9 mouse cellular contexts compared by ENCODE assay signal in the genomic region with DNA sequence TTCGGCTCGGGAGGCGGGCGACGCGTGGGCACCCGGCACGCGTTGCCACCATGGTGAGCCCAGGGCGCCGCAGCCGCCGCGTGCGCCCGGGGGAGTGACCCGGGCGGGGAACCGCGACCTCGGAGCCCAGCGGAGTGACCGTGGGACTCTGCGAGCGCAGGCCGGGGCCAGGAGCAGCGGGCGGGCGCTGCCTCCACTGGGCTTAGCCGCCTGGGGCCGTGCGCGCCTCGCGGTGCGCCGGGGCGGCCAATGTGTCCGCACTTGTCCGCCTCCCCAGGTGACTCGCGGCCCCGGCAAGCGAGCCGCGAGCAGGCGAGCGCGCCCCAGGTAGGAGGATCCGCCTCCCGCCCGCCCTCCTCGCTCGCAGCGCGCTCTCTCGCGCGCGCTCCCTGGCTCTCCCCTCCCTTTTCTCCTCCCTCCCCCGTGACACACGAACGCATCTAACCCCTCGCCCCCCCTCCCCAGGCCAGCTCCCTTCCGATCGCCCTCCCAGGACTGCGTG. TPM values are rescaled to one million over a fixed set of nuclear protein-coding genes. Genes with fewer than 3 reads are reported as not detected.
DNase-seq lines count a peak whose midpoint lies in the region; ATAC-seq and TF ChIP-seq lines count a peak whose summit lies in the region.
"Had no signal": no experiment of that assay in that cellular context is flagged by ENCODE, and none has a peak within 500 bp of the region (broad histone marks: within the 10 kb centered on the region; RNA-seq: fewer than 3 reads in every experiment).

No protein-coding gene starts in this region.

- peak overlapping the region; percentile 96 for H3K4me2 ChIP-seq in heart, embryonic 12.5 days
- peak overlapping the region; percentile 96 for H3K4me2 ChIP-seq in hindbrain, postnatal 0 days (ENCODE audit: low read depth, low read length)
- H3K4me2 ChIP-seq in midbrain, embryonic 12.5 days (replicated peaks): peak overlapping the region; percentile 94

- under 1% methylated on average over 50 of the region's 67 CpGs for WGBS in heart, embryonic 12.5 days
- WGBS in hindbrain, postnatal 0 days: 1% methylated on average over 34 of the region's 67 CpGs
- under 1% methylated on average over 31 of the region's 67 CpGs for WGBS in midbrain, embryonic 12.5 days

- DNase-seq in heart, adult 11 months: no peak
- DNase-seq in adrenal gland, postnatal 25 days: peak; percentile 28
- peak; percentile 43 for DNase-seq in hindbrain, postnatal 0 days (ENCODE audit: low spot score)
- no peak for DNase-seq in left cerebral cortex, adult 18-20 months (ENCODE audit: low spot score in 2 of 2)
- DNase-seq in right cerebral cortex, adult 18-20 months: no peak
- DNase-seq in layer of hippocampus, adult 11-12 months (ENCODE audit: low spot score): no peak

- no peaks in the 10 kb centered on the region for H3K9me3 ChIP-seq in heart, embryonic 12.5 days (replicated peaks)
- no peaks in the 10 kb centered on the region for H3K9me3 ChIP-seq in hindbrain, postnatal 0 days (ENCODE audit: low read length)
- H3K9me3 ChIP-seq in midbrain, embryonic 12.5 days: no peaks in the 10 kb centered on the region

- no peak; the same call in 1 of the 2 replicates for ATAC-seq in heart, embryonic 12.5 days (ENCODE audit: insufficient number of reproducible peaks, low FRiP score)
- ATAC-seq in hindbrain, postnatal 0 days: no peak
- ATAC-seq in midbrain, embryonic 12.5 days (ENCODE audit: low FRiP score, low read depth): no peak

- peaks cover 32% of the 10 kb centered on the region for H3K4me1 ChIP-seq in heart, embryonic 12.5 days (replicated peaks)
- 0 out of 2 replicates have a peak, but pooled peaks cover 4% of the 10 kb centered on the region for H3K4me1 ChIP-seq in hindbrain, postnatal 0 days (ENCODE audit: insufficient read depth, low read length)
- H3K4me1 ChIP-seq in midbrain, embryonic 12.5 days: peaks cover 51% of the 10 kb centered on the region

- H3K27me3 ChIP-seq in heart, embryonic 12.5 days (replicated peaks): peaks cover 90% of the 10 kb centered on the region
- peaks cover 49% of the 10 kb centered on the region for H3K27me3 ChIP-seq in hindbrain, postnatal 0 days (ENCODE audit: insufficient read depth, low read length)
- peaks cover 92% of the 10 kb centered on the region for H3K27me3 ChIP-seq in midbrain, embryonic 12.5 days

- peak overlapping the region; percentile 58 for H3K4me3 ChIP-seq in heart, embryonic 12.5 days
- peak overlapping the region; percentile 63 for H3K4me3 ChIP-seq in hindbrain, postnatal 0 days (ENCODE audit: low read length)
- peak overlapping the region; percentile 77 for H3K4me3 ChIP-seq in midbrain, embryonic 12.5 days

- no peak overlapping the region for H3K27ac ChIP-seq in heart, embryonic 12.5 days (ENCODE audit: poor library complexity, severe bottlenecking)
- no peak overlapping the region for H3K27ac ChIP-seq in hindbrain, postnatal 0 days
- H3K27ac ChIP-seq in midbrain, embryonic 12.5 days (replicated peaks): peak overlapping the region; percentile 79

- no peak for TF ChIP-seq CTCF in hindbrain, postnatal 0 days (IDR thresholded peaks at IDR 0.05; ENCODE audit: low read depth)

- peak overlapping the region; percentile 58; the same call in 1 of the 2 replicates for H3K9ac ChIP-seq in heart, embryonic 12.5 days
- peak overlapping the region; percentile 63 for H3K9ac ChIP-seq in hindbrain, postnatal 0 days (replicated peaks; ENCODE audit: low read length)
- peak overlapping the region; percentile 83 for H3K9ac ChIP-seq in midbrain, embryonic 12.5 days (replicated peaks)

- no peaks in the 10 kb centered on the region for H3K36me3 ChIP-seq in heart, embryonic 12.5 days
- H3K36me3 ChIP-seq in hindbrain, postnatal 0 days (ENCODE audit: insufficient read depth, low read length): no peaks in the 10 kb centered on the region
- H3K36me3 ChIP-seq in midbrain, embryonic 12.5 days: no peaks in the 10 kb centered on the region
- H3K36me3 ChIP-seq: G1E had no signal

RNA-seq across cellular contexts. Expression of gene Wnt7b, which starts 0.7 kb away (rescaled TPM):
- 1.3 and 1.5 TPM in 2 replicates for polyA plus RNA-seq in heart, embryonic 12.5 days (2016; fragmentation: Nextera tagmentation; extraction: Ambion mirVana)
- 0.55 and 1.2 TPM in 2 replicates for total RNA-seq in adrenal gland, postnatal 25 days (2021)
- total RNA-seq in hindbrain, postnatal 0 days (2014; rRNA removed): 56.6 and 63.1 TPM in 2 replicates
- polyA plus RNA-seq in hindbrain, postnatal 0 days (2015; fragmentation: Nextera tagmentation; extraction: Ambion mirVana): 26.0 and 27.2 TPM in 2 replicates
- polyA plus RNA-seq in midbrain, embryonic 12.5 days (2016; fragmentation: Nextera tagmentation; extraction: Ambion mirVana): 68.3 and 86.4 TPM in 2 replicates
- 10 to 100 TPM; 32.9 to 37.5 TPM for total RNA-seq in left cerebral cortex, adult 18-20 months (2021)
- polyA plus RNA-seq: G1E had no signal

Comparison
In these comparisons a context has a peak if more than half of its experiments do, and no peak if none do; other contexts are left out.
1. DNase-seq: peak in adrenal gland, postnatal 25 days (single experiment) and hindbrain, postnatal 0 days (single experiment); none in heart, adult 11 months (single experiment), left cerebral cortex, adult 18-20 months (0 of 2), right cerebral cortex, adult 18-20 months (single experiment) and layer of hippocampus, adult 11-12 months (single experiment).
2. RNA of gene Wnt7b, which starts 0.7 kb away (total RNA-seq): 56.6 to 63.1 TPM in hindbrain, postnatal 0 days and 32.9 to 37.5 TPM in left cerebral cortex, adult 18-20 months; 0.55 to 1.2 TPM in adrenal gland, postnatal 25 days; every median in the first group is over 10 times any median in the second.
3. Peak in every context shown above with its lines, with median percentiles within 50 percentile points of each other: H3K4me2 ChIP-seq, H3K4me3 ChIP-seq and H3K9ac ChIP-seq.